Mouse (Mus musculus): Measurements from ENCODE around the gene Slc8a1. TPM values are rescaled to one million over a fixed set of nuclear protein-coding genes. Genes with fewer than 3 reads are reported as not detected.

The Slc8a1 gene
- polyA plus RNA-seq, 1 experiment from 2014 or later = 0.94 TPM

DNA sequence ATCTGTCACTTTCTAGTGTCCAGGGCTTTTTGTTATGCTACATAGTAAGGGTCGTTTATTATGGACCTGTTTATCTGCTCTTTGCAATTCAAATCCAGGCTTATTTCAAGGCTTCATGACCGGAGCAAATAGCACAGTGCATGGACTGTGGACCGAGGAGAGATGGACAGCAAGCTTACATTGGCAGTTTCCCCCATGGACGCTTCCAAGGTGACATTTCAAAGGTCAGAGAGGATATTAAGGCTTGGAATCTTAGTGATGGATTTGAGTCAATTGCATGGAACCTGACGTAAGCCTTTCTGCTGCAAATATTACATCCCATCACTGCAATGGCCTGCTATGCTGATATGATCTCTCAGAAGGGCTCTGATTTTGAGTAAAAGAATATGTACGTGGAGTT, 362.3 kb downstream of the Slc8a1 start:
- DNase-seq (ENCODE audit: low spot score) = no peak

DNA sequence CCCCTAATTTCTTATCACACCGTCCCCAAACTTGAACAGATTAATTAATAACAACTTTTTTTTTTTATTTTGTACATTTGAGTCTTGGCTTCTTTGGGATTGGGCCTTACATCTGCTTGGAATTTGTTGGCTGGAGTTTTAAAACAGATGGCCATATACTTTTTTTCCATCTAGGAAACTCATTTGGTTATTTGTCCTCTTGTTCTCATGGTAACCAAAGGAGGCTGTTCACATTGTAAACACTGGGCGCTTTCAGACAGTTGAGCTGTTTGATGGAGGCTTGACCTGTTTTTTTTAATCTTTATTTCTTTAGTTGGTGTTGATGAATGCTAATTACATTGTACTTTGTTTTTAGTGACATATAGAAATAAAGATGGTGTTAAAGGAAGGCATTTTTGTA, 369.1 kb downstream of the Slc8a1 start:
- no peak for DNase-seq (ENCODE audit: low spot score)

DNA sequence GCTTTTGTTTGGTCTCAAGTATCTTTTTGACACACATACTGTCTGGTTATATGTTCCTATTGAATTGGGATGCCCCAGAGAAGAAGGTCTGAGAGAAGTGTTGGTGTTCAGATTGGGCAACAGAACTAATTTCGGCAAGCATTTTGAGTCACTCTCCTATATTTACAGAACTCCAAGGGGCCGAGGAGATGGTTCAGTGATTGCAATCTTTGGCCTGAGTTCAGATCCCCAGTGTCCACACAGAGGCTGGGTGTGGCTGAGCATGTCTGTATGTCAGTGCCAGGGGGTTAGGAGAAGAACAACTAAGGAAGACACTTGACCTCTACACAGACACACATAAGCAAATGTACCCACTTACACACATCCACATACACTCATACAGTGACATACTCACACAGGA, 369.7 kb downstream of the Slc8a1 start:
- DNase-seq (ENCODE audit: low spot score) = no peak

DNA sequence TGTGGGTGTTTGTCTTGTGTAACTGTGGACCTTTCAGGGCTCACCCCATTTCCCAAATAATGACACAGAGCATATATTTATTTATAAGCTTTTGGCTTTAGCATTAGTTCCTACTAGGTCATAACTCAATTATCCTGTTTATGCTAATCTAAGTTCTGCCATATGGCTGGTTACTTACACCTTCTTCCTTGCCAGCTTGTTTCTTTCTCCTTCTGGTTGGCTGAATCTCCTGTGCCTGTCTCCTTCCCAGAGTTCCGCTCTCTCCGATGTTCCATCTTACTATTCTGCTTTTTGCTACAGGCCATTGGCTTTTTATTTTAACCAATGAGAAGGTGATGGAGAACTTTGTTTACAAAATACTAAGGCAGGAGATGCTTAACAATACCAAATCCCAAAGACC, 374.8 kb downstream of the Slc8a1 start:
- DNase-seq (ENCODE audit: low spot score) = no peak

DNA sequence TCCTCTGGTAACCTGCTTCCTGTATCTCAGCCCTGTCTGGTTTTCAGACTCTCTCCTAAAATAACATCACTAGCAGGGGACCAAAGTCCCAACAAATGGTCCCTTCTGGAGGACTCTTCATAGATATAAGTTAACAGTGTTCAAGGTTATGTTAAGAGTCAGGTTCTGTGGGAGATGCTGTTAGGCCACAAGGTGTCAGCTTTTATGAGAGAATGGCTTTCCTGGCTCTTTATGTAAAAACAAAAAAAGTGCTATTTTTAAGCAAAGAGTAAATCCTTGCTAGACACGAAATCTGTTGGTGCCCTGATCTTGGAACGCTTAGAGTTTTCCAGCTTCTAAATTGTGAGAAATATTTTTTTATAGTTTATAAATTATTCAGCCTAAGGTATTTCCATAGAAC, 377.6 kb downstream of the Slc8a1 start:
- DNase-seq (ENCODE audit: low spot score) = no peak

DNA sequence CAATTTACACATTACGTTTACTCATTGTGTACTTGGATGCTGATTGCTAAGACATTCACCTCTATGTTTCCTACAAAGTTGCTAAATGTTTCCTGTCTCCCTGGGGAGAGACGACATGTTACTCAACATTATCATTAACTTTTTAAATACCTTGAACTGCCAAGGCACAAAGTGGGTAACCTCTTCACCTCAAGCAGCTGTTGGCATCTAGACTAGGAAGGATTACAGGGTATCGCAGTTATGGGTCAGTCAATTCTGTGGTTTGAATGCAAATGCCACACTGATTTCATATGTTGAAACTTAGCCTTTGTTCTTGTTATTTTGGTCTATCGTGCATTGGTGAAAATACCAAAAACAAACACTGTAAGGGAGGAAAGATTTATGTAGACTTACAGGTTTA, 378.1 kb downstream of the Slc8a1 start:
- DNase-seq (ENCODE audit: low spot score) = no peak

DNA sequence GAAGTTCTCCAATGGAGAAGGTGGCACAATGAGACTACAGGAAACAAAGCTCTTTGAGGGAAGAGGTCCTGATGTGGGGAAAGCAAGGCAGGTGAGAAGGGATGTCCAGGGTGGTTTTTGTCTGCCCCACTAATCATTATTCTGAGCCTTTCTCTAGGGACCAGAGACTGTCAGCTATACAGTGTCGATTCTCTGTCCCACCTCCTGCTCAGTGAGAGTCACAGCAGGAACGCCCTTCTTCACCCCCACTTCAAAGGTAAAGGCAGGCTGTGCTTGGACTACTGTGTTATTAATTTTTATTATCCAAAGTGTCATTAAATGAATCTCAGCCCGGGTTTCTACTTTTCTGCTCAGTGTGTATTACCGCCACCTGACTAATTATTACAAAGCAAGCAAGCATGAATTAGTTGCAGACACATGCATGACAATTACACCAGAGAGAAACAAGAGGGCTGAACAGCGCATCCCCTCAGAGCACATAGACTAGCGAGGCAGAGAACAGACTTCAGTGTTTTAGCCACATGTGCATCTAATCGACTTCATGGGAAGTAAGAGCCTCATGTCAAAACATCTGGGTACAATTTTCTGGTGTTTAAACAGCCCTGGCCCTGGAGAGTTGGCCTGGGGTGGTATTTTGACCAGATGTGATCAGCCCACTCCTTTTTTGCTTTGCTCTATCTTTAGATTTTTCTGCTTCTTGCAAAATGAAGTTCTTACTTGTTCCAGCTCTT, 402.0 kb downstream of the Slc8a1 start:
- no peak for DNase-seq (ENCODE audit: low spot score)

DNA sequence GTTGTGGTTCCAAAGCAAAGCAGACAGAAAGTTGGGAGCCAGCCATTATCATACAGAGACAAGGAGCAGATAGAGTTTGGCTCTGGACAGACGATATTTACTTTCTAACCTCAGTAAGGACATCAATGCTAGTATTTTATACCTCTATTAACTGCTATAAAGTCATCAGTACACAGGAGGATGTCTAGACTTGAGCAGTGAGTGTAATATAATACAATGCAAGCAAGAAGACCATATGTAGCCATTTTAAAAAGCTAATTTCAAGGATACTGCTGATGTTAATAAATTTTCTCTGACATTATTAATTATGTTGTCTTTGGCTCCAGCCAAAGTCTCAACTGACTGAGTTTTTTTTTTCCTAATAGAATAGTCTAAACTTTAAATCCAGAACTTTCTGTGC, 402.7 kb downstream of the Slc8a1 start:
- DNase-seq (ENCODE audit: low spot score) = no peak
